Mouse (Mus musculus): Measurements from ENCODE around the gene Sox4. TPM values are rescaled to one million over a fixed set of nuclear protein-coding genes. Genes with fewer than 3 reads are reported as not detected.

Gene Sox4
- polyA plus RNA-seq (2015; fragmentation: Nextera tagmentation; extraction: Ambion mirVana), result 80.1 and 111 TPM in 2 replicates

DNA sequence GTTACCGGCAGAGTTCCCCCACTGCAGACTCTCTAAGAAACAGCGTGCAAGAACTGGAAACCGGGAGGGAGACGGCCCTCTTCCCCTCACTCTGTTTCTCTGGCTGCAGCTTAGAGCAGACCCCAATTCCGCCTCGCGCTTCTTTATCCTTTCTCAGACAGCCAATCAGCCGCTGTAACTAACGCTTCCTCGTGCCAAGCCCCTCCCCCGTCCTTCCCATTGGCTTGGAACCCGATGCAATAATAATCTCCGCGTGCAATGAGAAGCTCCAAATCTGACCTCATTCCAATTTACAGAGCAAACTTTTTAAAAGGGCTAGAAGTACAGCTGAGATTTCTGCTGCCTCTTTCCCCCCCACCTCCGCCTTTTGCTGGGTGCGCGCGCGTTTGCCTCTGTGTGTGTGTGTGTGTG is at the start of gene Sox4:
Gene Sox4 (minus strand): TSS at position 133 of the 411 bp plus-strand sequence.
- peak; percentile 99 for DNase-seq (ENCODE audit: low spot score)

DNA sequence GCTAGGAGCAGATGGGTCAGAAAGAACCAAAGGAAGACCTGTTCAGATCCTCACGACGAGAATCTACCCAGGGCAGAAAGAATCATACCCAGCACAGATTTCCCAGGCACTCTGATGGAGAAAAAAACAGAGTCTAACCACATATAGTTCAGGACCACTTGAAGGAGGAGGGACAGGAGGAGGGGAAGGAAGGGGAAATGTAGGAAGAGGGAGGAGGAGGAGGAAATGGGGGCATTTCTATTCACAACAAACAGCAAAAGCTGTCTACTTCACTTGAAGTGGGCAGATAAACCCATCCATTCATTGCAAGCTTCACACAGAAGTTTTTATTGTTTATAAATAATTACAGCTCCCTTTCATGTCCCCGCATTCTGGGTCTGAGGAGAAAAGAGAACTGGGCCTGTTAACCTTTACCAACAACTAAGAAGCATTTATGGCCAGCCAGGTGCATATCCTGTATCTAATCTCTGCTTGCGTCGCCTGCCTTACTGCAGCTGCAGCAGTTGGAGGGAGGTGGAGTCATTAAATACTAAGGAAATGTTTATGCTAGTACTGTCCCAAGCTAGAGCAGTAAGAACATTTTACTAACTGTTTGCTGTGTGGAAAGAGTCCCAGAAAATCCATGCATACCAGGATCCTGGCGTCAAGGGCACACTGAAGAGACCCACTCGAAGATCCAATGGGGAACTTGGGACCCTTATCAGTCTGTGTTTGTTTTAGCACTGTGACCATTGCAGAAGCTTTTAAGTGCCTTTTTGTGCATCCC is 38.6 kb upstream of the Sox4 start:
- DNase-seq (ENCODE audit: low spot score), result peak; percentile 74

- DNase-seq (ENCODE audit: low spot score), result no peak
These were observed 35.5 kb upstream of the Sox4 start for GRCm38 (mm10) chr13:28988751-28989703.

- DNase-seq (ENCODE audit: low spot score), result no peak
These were observed 27.2 kb upstream of the Sox4 start for GRCm38 (mm10) chr13:28980681-28981080.

DNA sequence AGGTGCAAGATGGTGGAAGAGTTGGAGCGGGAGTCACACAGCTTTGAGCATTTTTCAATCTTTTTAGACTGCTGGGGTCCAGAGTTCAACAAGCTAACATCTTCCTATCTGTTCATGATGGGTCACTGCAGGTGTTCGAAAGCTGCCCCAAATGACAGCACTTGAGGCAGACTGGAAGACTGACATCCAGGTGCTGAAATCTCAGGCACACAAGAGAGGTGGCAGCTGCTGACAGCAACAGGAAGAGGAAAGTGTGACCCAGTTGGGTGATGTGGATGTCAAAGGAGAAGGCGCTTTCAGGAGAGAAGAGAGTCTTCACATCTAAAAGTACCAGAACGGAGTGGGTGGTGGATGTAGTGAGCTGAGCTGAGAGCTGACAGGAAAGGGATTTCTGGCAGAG is 21.5 kb upstream of the Sox4 start:
- peak; percentile 88 for DNase-seq (ENCODE audit: low spot score)

DNA sequence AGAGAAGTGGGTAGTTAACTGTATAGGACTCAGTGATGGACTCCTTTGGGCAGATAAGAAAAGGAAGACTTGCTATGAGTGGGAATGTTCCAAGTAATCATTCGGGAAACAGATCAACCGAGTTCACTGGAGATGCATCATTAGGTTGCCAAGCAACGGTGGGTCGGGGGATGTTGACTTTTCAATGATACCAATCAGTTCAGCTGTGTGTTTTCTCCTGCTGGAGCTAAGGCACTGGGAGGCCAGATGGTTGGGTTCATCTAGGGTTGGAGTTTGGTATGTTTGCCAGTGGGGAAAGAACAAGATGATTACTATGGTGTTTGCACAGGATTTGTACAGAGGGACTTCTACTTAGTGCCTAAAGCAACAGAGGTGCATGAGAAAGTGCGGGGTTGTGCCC is 21.1 kb upstream of the Sox4 start:
- no peak for DNase-seq (ENCODE audit: low spot score)

DNA sequence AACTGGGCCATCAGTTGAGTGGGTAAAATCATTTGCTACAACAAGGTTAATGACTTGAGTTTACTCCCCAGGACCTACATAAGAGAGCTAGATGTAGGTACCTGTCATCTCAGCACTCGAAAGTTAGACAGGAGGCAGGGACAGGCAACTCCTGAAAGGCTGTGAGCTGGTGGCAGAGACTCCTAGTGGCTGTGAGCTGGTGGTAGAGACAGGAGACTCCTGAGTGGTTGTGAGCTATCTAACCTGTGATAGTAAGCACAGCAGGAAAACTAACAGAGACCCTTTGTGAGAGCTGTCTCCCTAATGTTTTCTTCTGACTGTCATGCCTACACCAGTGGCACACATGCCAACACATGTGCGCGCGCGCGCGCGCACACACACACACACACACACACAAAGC is 7.4 kb upstream of the Sox4 start:
- peak; percentile 48 for DNase-seq (ENCODE audit: low spot score)

GRCm38 (mm10) chr13:28959458-28959978 is 6.0 kb upstream of the Sox4 start:
- DNase-seq (ENCODE audit: low spot score), result peak; percentile 98

- peak; percentile 60 for DNase-seq (ENCODE audit: low spot score)
These were observed 5.5 kb upstream of the Sox4 start for GRCm38 (mm10) chr13:28959068-28959440.

DNA sequence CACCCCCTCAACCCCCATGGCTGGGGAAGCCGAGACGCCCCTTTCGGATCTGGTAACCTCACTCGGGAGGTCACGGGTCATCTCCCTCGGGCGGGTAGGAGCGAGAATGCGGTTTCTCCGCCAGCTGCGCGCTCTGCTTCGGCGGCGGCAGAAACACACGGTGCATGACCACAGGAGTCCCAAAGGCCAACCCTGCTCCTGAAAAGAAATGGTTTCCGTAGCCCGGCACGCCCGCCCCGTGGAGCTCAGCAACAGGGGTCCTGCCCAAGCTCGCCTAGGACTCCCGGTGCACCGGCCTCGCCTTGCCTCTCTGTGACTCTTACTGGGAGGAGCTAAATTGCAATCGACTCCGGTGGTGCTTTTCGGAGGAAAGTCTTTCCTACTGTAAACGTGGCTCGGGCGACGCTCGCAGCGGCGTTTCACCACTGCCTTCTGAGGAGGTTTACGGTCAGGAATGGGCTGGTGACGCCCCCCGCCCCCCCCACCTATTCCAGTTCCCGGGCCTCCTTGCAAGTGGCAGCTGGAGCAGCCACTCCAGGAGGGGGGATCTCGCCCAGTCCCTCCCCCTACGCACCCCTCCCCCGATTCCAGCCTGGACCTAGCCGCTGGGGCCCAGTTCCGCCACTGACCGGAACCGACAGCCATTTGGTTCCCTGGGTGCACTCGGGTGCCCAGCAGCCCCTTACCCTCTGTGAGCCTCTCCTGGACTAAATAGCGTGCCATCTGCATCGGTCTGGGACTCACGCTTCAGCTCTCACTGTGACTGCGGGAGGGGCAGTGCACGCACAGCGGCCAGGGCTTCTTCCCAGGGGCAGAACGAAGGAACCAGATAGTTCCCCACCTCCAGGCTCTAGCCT is 4.9 kb upstream of the Sox4 start:
- peak; percentile 81 for DNase-seq (ENCODE audit: low spot score)

GRCm38 (mm10) chr13:28957765-28958164 is 4.3 kb upstream of the Sox4 start:
- peak; percentile 91 for DNase-seq (ENCODE audit: low spot score)

DNA sequence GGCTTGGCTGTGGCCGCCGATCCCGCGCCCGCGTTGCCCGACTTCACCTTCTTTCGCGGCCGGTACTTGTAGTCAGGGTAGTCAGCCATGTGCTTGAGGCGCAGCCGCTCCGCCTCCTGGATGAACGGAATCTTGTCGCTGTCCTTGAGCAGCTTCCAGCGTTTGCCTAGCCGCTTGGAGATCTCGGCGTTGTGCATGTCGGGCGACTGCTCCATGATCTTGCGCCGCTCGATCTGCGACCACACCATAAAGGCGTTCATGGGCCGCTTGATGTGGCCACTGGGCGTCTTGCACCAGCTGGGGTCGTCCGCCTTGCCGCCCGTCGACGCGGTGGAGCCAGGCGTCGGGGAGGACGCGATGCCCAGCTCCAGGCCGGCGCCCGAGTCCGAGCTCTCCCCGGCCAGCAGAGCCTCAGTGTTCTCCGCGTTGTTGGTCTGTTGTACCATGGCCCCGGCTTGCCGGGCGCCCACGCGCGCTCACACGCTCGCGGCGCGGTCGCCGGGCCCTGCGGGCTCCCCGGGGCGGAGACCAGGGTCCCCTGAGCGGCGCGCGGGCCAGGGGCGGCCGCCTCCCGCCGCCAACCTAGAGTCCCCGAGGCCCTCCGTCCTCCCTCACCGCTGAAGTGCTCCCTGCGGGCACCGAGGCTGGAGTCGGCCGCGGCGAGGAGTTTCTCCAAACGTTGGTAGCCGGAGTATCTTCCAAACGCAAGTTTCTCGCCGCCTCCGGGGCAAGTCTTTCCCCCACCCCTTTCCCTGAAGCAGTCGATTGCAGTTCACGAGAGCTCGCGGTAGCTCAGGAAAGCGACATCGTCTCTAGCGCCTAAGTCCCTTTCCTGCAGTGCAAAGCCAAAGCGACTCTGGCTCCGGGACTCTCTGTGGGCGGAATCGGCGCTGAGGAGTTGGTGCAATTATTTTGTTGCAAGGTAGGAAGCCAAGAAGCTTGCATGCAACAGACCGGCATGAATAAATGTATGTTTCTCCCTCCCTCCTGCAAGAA is 639 bp downstream of the Sox4 start:
- DNase-seq (ENCODE audit: low spot score), result peak; percentile 62

DNA sequence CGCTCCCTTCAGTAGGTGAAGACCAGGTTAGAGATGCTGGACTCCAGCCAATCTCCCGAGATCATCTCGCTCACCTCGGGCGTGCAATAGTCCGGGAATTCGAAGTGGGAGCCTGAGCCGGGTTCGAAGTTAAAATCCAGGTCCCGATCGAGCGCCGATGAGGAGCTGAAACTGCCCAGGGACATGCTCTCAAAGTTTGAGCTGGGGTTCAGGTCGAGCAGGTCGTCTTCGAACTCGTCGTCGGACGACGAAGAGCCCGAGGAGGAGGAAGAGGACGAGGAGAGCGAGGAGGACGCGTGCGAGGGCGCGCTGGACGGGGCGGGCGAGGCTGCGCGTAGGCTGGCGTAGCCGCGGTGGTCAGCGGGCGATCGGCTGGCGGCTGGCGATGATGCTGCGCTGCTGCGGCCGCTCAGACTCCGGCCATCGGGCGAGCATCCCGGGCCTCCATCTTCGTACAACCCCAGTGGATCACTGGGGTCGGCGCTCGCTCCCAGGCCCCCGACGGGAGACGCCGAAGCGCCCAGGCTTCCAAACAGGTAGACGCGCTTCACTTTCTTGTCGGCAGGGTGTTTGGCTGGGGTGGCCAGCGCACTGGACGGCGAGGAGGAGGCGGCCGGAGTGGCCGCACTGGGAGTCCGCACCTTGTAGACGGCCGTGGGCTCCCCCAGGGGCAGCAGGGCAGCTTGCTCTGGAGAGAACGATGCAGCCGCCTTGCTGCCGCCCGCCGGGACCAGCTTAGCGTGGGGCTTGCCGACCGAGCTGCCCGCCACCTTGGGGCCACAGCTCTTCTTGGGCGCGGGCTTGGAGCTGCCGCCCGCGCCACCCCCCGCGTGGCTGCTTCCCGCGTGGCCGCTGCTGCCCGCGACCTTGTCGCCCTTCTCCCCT is 1.6 kb downstream of the Sox4 start:
- DNase-seq (ENCODE audit: low spot score), result peak; percentile 42

DNA sequence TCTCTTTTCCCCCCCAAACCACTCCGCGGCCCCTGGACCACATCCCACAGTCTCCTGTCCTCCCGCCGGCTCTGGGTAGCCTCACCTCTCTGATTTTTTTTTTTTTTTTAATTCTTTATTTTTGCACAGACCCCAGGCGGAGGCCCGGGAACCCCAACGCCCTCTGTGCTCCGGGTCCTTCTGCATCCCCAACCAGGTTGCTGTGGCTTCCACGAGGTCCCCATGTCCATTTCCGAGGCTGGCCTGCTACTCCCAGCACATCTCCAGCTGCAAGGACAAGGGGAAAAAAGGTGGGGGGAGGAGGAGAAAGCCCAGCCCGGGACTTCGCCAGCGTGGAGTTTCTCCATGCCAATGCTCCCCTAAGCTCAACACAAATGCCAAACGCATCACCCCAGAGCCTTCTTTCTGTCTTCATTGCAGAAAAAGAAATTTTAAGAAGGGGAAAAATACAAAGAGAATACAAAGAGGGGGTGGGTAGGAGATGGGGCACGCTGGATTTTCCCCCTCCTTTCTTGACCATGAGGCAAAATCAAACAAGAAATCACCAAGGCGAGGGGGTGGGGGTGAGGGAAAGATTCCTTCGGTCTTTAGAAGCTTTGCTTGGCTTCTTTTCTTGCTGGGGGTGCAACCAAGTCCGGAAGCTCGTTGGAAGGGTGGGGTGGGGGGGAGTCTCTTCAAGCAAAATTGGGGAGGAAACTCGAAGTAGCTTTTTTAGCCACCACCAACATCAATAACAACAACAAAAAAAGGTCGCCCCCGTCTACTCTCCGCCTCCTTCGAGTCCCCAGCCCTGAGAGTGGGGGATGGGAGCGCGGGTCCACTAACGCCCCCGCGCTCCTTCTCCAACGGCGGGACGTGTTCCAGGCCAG is 2.7 kb downstream of the Sox4 start:
- DNase-seq (ENCODE audit: low spot score), result peak; percentile 77

DNA sequence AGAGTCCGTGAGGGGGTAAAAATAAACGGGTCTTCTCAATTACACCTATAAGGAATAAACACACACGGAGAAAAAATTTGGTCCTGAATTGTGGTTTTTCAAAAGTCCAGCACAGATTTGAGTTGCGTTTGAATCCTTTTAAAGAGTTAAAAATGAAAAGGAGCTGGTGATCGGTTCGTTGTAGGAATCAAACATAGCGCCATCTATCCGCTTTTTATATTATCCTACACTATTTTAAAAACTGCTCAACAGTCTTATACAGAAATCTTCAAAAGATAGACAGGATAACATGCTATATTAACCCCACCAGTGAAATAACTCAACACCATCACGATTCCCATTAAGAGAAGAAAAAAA is 3.3 kb downstream of the Sox4 start:
- peak; percentile 62 for DNase-seq (ENCODE audit: low spot score)

GRCm38 (mm10) chr13:28949279-28949915 is 4.1 kb downstream of the Sox4 start:
- peak; percentile 55 for DNase-seq (ENCODE audit: low spot score)

DNA sequence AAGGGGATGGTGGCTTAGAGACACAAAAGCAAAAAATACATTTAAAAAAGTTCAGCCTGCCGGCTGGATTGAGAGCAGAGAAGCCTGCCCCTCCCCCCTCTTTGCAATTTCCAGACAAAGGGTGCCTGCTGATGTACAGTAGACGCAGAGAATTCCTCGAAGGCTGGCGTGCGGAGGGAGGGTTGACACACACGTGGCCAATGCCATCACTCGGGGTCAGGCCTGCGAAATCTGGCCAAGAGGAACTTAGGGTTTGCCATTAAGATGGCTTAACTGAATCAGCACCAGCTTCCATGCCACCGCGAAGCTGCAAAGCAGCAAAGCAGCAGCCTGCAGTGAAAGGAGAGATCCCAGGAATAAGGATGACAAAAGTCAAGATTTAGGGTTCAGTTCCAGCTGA is 5.0 kb downstream of the Sox4 start:
- peak; percentile 42 for DNase-seq (ENCODE audit: low spot score)

All from thymus, postnatal 0 days (tissue).